Mouse (Mus musculus) C2C12 (cell line): ENCODE measurements around the gene Foxn3. TPM values are rescaled to one million over a fixed set of nuclear protein-coding genes. Genes with fewer than 3 reads are reported as not detected.
A peak's percentile ranks its signal among the peaks of the same experiment; 100 is the strongest.

Experiments used
- H3K27me3 ChIP-seq: one replicate; pipeline ENCODE4 v1.6.1; 2011; ENCODE audit not compliant: control insufficient read depth, insufficient read depth, insufficient read length
- H3K36me3 ChIP-seq: one replicate; pipeline ENCODE4 v1.6.1; 2011; ENCODE audit not compliant: control insufficient read depth, insufficient read depth
- H3K4me3 ChIP-seq: one replicate; pipeline ENCODE4 v1.5.1; 2011; ENCODE audit warnings: mild to moderate bottlenecking, control low read depth; ENCODE audit not compliant: poor library complexity, insufficient read depth, severe bottlenecking
- H3K79me2 ChIP-seq: one replicate; pipeline ENCODE4 v1.6.1; 2011; ENCODE audit not compliant: control insufficient read depth, insufficient read depth
- H3K79me3 ChIP-seq: one replicate; pipeline ENCODE4 v1.6.1; 2011; ENCODE audit warnings: low read depth, control low read depth
- H3ac ChIP-seq: one replicate; pipeline ENCODE3; 2011; ENCODE audit warnings: low read depth; ENCODE audit not compliant: control insufficient read depth, insufficient read length
- CEBPB ChIP-seq: IDR thresholded peaks from one replicate; pipeline ENCODE4 v1.6.1; 2011; ENCODE audit warnings: low read depth, mild to moderate bottlenecking, control low read depth, moderate library complexity
- CTCF ChIP-seq: IDR thresholded peaks from one replicate; pipeline ENCODE4 v1.5.1; 2011; ENCODE audit not compliant: control insufficient read depth, insufficient read depth, insufficient read length
- FOSL1 ChIP-seq: IDR thresholded peaks from one replicate; pipeline ENCODE4 v1.8.0; 2011; ENCODE audit warnings: mild to moderate bottlenecking, low read length; ENCODE audit not compliant: poor library complexity, insufficient read depth, severe bottlenecking
- MAX ChIP-seq: IDR thresholded peaks from one replicate; pipeline ENCODE4 v1.6.1; 2011; ENCODE audit warnings: mild to moderate bottlenecking, control low read depth
- MYOD1 ChIP-seq: IDR thresholded peaks from one replicate; pipeline ENCODE4 v1.6.1; 2011; ENCODE audit warnings: low read depth; ENCODE audit not compliant: control insufficient read depth, insufficient read length
- MYOG ChIP-seq: IDR thresholded peaks from one replicate; pipeline ENCODE4 v1.6.1; 2011; ENCODE audit not compliant: control insufficient read depth, insufficient read length; ENCODE audit errors: extremely low read depth
- USF1 ChIP-seq: IDR thresholded peaks from one replicate; pipeline ENCODE4 v1.6.1; 2011; ENCODE audit warnings: low read depth, mild to moderate bottlenecking, control low read depth, moderate library complexity
- polyA plus RNA-seq: library from polyadenylated mRNA; unstranded; fragments of >200 nt; fragmentation: generic; extraction: Trizol; gene quantifications from one replicate; pipeline ENCODE4 v1.2.1, GENCODE M21; 2012; ENCODE audit warnings: missing spikeins

The Foxn3 gene
- polyA plus RNA-seq, 1 experiment = 4.2 TPM

DNA sequence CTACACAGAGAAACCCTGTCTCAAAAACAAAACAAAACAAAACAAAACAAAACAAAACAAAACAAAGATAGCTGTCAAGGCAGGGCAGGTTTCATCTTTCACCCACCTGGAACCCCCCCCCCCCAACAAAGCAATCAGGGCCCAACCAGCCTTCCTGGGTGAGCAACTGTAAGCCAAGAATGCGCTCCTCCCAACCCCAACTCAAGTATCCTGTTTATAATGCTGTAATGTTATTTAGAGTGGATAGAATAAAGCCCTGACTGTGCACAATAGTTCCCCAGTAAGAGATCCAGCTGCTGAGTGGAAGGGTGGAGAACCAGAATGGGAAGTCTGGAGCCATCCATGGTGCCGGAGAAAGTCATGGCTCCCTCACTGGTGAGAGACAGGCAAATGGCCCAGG lies 220.0 kb downstream of the Foxn3 start:
- Histone ChIP-seq H3ac (no peak overlapping the region), H3K79me3 (no peaks in the 10 kb centered on the region), H3K36me3 (no peaks in the 10 kb centered on the region), H3K4me3 (no peak overlapping the region), H3K79me2 (no peaks in the 10 kb centered on the region), H3K27me3 (no peaks in the 10 kb centered on the region)
- TF ChIP-seq CEBPB (no peak), MAX (no peak), USF1 (no peak), MYOD1 (no peak), MYOG (no peak)

DNA sequence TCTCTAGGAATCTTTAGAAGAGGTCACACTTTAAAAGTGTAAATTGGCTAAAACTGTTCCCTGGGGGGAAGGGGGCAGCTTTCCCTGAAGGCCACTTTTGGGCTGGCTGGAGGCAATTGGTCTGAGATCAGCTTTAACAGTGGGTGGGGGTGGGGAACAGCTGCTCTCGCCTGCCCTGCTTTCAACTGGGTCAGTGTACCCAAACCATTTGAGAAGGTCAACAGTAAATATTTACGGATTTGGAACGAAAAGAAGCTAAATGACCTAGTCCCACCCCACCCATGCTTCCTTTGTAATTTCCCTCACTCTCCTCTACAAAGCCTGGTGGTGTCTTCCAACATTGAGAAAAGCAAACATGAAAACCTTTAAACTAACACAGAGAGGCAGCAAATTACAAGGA lies 221.2 kb downstream of the Foxn3 start:
- no peaks in the 10 kb centered on the region for H3K79me3 ChIP-seq
- H3ac ChIP-seq = no peak overlapping the region
- no peaks in the 10 kb centered on the region for H3K36me3 ChIP-seq
- no peak for TF ChIP-seq FOSL1
- peak; percentile 27 for TF ChIP-seq MYOD1
- TF ChIP-seq MAX = no peak
- no peak overlapping the region for H3K4me3 ChIP-seq
- H3K27me3 ChIP-seq = no peaks in the 10 kb centered on the region
- H3K79me2 ChIP-seq = no peaks in the 10 kb centered on the region

DNA sequence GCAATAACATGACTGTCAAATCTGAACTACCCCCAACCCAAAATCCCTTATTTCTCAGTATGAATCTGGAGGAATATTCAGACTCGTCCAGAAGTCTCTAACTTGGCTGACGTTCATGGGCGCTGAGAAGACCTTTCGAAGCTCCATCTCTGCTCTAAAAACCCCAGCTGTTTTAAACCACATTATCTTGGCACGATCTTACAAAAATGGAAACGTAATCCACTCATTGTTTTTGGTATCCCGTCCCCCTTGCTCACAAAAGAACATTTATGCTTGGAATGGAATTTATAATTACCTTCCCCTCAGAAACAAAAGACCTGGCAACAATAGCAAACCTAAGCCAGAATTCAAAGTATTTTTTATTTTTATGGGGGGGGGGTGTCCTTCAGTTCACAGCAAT lies 221.6 kb downstream of the Foxn3 start:
- no peaks in the 10 kb centered on the region for H3K27me3 ChIP-seq
- no peaks in the 10 kb centered on the region for H3K79me3 ChIP-seq
- H3K79me2 ChIP-seq = no peaks in the 10 kb centered on the region
- H3ac ChIP-seq = no peak overlapping the region
- TF ChIP-seq CTCF = no peak
- no peak for TF ChIP-seq CEBPB
- TF ChIP-seq FOSL1 = no peak
- TF ChIP-seq MYOG = no peak
- TF ChIP-seq MAX = no peak
- TF ChIP-seq MYOD1 = no peak
- no peak for TF ChIP-seq USF1
- no peak overlapping the region for H3K4me3 ChIP-seq
- H3K36me3 ChIP-seq = no peaks in the 10 kb centered on the region

DNA sequence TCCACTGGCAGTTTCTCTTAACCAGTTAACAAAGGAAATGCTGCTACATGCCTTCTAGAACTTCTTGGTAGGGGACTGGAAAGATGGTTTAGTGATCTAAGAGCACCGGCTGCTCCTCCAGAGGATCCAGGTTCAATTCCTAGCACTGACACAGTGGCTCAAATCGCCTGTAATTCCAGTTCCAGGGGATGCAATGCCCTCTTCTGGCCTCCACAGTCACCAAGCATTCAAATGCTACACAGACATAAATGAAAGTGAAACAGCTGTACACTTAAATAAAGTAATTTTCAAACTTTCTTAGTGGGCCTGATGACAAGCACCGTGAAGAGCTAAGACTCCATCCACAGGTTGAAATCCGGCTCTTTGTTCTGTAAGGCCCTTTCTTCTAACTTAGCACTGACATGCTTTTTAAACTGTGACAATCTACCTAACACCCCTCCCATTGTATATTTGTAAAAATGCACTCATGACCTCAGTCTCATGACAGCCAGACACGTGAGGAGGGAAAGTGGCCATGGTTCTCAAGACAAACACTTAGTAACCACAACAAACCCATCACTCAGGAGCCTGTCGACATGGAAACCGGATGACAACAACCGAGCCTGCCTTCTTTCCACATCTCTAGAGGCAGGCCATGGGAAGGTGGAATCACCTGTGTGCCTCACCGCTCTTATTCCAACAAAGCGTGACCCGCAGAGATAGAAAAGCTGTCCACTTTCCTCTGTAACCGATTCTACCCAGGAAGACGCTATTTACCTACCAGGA lies 222.8 kb downstream of the Foxn3 start:
- H3K79me2 ChIP-seq = no peaks in the 10 kb centered on the region
- no peaks in the 10 kb centered on the region for H3K79me3 ChIP-seq
- no peak for TF ChIP-seq MYOG
- TF ChIP-seq CEBPB = no peak
- TF ChIP-seq FOSL1 = no peak
- TF ChIP-seq USF1 = no peak
- TF ChIP-seq MYOD1 = no peak
- H3K4me3 ChIP-seq = no peak overlapping the region
- no peak overlapping the region for H3ac ChIP-seq
- no peaks in the 10 kb centered on the region for H3K36me3 ChIP-seq
- no peaks in the 10 kb centered on the region for H3K27me3 ChIP-seq

DNA sequence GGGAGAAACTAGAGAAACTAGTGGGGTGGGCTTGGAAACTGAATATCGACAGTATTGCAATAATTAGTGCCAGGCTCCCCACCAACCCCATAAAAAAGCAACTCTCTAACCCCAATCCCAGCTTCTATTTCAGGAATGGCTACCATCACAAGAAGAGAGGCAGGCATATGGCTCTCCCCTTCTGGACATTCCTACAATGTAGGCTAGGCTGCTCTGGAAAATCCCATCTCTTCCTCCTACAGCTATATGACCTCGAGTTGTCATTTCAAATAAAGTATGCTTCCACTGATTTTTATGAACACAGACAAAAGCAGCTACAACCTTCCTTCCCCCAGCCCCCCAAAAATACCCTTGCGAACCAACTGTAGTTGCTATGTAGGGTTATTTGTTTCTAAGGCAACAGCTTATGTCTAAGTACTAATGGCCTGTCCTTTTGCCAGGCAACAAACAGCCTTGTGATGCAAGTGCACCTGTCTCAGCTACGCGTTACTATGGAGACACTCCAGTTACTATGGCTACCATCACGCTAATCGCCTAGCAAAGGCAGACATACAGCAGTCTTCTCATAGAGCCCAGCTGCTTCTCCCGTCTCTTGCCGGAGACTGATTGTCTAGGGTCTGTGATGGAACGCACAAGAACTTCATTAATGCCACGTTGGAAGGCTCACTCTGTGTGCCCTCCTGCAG lies 223.6 kb downstream of the Foxn3 start:
- TF ChIP-seq USF1 = no peak
- TF ChIP-seq CEBPB = no peak
- no peak for TF ChIP-seq MYOG
- TF ChIP-seq MAX = no peak
- no peak for TF ChIP-seq MYOD1
- TF ChIP-seq CTCF = no peak
- TF ChIP-seq FOSL1 = no peak
- no peaks in the 10 kb centered on the region for H3K79me2 ChIP-seq
- H3K27me3 ChIP-seq = no peaks in the 10 kb centered on the region
- H3K79me3 ChIP-seq = no peaks in the 10 kb centered on the region
- no peak overlapping the region for H3K4me3 ChIP-seq
- H3K36me3 ChIP-seq = no peaks in the 10 kb centered on the region
- H3ac ChIP-seq = no peak overlapping the region

DNA sequence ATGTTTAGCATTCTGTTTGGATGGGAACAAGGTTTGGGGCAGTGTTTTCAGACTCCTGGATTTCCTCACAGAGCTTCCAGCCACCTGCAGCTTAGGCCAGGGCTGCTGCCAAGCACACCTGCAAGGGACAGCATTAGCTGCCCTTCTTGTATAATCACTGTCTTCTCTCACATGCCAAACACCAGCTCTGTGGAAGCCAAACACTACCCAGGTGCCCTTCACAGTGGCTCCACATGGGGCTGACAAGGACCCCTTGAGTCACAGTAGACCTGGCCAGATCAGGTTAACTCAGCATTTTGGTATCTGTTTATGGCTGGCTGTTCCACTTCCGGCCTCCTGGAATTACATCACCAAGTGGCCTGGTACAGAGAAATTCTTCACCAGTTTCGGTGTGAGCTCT lies 224.6 kb downstream of the Foxn3 start:
- TF ChIP-seq CEBPB = no peak
- no peak for TF ChIP-seq USF1
- Histone ChIP-seq H3K4me3 (no peak overlapping the region), H3K79me2 (no peaks in the 10 kb centered on the region), H3ac (no peak overlapping the region), H3K36me3 (no peaks in the 10 kb centered on the region), H3K79me3 (no peaks in the 10 kb centered on the region), H3K27me3 (no peaks in the 10 kb centered on the region)
